Mouse (Mus musculus): ENCODE results near the gene Prss28. TPM values are rescaled to one million over a fixed set of nuclear protein-coding genes. Genes with fewer than 3 reads are reported as not detected.
A peak's percentile ranks its signal among the peaks of the same experiment; 100 is the strongest.

Gene Prss28
- total RNA-seq, 2 experiments from 2014 or later = not detected

GRCm38 (mm10) chr17:25288842-25289241, 19.6 kb upstream of the Prss28 start:
- TF ChIP-seq CTCF (IDR thresholded peaks at IDR 0.05) = peak; percentile 81
- intact Hi-C loops (cut with DNase I) = loop anchor here (2.0 to 5.0 kb wide), 2 partner anchors 76 to 183 kb away; no protein-coding TSS in a partner anchor
- peak; percentile 35 for DNase-seq (ENCODE audit: extremely low spot score in 1 of 2, low spot score in 2 of 2)

GRCm38 (mm10) chr17:25290411-25290810, 18.0 kb upstream of the Prss28 start:
- no peak for DNase-seq (ENCODE audit: extremely low spot score in 1 of 2, low spot score in 2 of 2)
- TF ChIP-seq CTCF (IDR thresholded peaks at IDR 0.05) = no peak
- Histone ChIP-seq H3K27ac (no peak overlapping the region), H3K4me3 (no peak overlapping the region)
- intact Hi-C loops (cut with DNase I) = no loop called here

More at GRCm38 (mm10) chr17:25288842-25289241, 19.6 kb upstream of the Prss28 start:
- Histone ChIP-seq H3K4me3 (no peak overlapping the region), H3K27ac (no peak overlapping the region)

GRCm38 (mm10) chr17:25293495-25293894, 15.0 kb upstream of the Prss28 start:
- intact Hi-C loops (cut with DNase I) = no loop called here
- H3K27ac ChIP-seq = no peak overlapping the region
- no peak for TF ChIP-seq CTCF (IDR thresholded peaks at IDR 0.05)
- H3K4me3 ChIP-seq = no peak overlapping the region
- no peak for DNase-seq (ENCODE audit: extremely low spot score in 1 of 2, low spot score in 2 of 2)

- no peak for DNase-seq (ENCODE audit: extremely low spot score in 1 of 2, low spot score in 2 of 2)
- TF ChIP-seq CTCF (IDR thresholded peaks at IDR 0.05) = no peak
- intact Hi-C loops (cut with DNase I) = no loop called here
- H3K27ac ChIP-seq = no peak overlapping the region
- no peak overlapping the region for H3K4me3 ChIP-seq
Observed at GRCm38 (mm10) chr17:25294111-25294510, 14.3 kb upstream of the Prss28 start.

- intact Hi-C loops (cut with DNase I) = no loop called here
- TF ChIP-seq CTCF (IDR thresholded peaks at IDR 0.05) = no peak
Observed at GRCm38 (mm10) chr17:25298094-25298493, 10.4 kb upstream of the Prss28 start, which contains the start of gene Prss34. TSS of gene Prss34 (plus strand) at chr17:25298394.

GRCm38 (mm10) chr17:25318354-25318753, 9.9 kb downstream of the Prss28 start, which contains the start of gene Prss29:
TSS of gene Prss29 (plus strand) at chr17:25318654.
- no peak for TF ChIP-seq CTCF (IDR thresholded peaks at IDR 0.05)
- intact Hi-C loops (cut with DNase I) = loop anchor here (10.0 kb wide), 1 partner anchor 366 kb away; no protein-coding TSS in a partner anchor
- no peak for DNase-seq (ENCODE audit: extremely low spot score in 1 of 2, low spot score in 2 of 2)
- H3K27ac ChIP-seq = no peak within 1 kb of the TSS
- H3K4me3 ChIP-seq = no peak within 1 kb of the TSS

More at GRCm38 (mm10) chr17:25298094-25298493, 10.4 kb upstream of the Prss28 start, which contains the start of gene Prss34:
- Histone ChIP-seq H3K4me3 (no peak within 1 kb of the TSS), H3K27ac (no peak within 1 kb of the TSS)
- DNase-seq (ENCODE audit: extremely low spot score in 1 of 2, low spot score in 2 of 2) = no peak

GRCm38 (mm10) chr17:25320819-25321218, 12.4 kb downstream of the Prss28 start:
- Histone ChIP-seq H3K27ac (no peak overlapping the region), H3K4me3 (no peak overlapping the region)
- no peak for TF ChIP-seq CTCF (IDR thresholded peaks at IDR 0.05)
- no peak for DNase-seq (ENCODE audit: extremely low spot score in 1 of 2, low spot score in 2 of 2)
- intact Hi-C loops (cut with DNase I) = no loop called here

- DNase-seq (ENCODE audit: extremely low spot score in 1 of 2, low spot score in 2 of 2) = no peak
- H3K4me3 ChIP-seq = no peak overlapping the region
- intact Hi-C loops (cut with DNase I) = no loop called here
- no peak overlapping the region for H3K27ac ChIP-seq
- no peak for TF ChIP-seq CTCF (IDR thresholded peaks at IDR 0.05)
Observed at GRCm38 (mm10) chr17:25322930-25323329, 14.5 kb downstream of the Prss28 start.

GRCm38 (mm10) chr17:25332321-25332720, 23.9 kb downstream of the Prss28 start:
- no peak overlapping the region for H3K27ac ChIP-seq
- intact Hi-C loops (cut with DNase I) = no loop called here
- no peak overlapping the region for H3K4me3 ChIP-seq
- TF ChIP-seq CTCF (IDR thresholded peaks at IDR 0.05) = no peak
- no peak for DNase-seq (ENCODE audit: extremely low spot score in 1 of 2, low spot score in 2 of 2)

GRCm38 (mm10) chr17:25333943-25334342, 25.5 kb downstream of the Prss28 start:
- TF ChIP-seq CTCF (IDR thresholded peaks at IDR 0.05) = peak; percentile 91

GRCm38 (mm10) chr17:25338218-25338617, 29.8 kb downstream of the Prss28 start:
- Histone ChIP-seq H3K27ac (no peak overlapping the region), H3K4me3 (no peak overlapping the region)
- DNase-seq (ENCODE audit: extremely low spot score in 1 of 2, low spot score in 2 of 2) = no peak
- intact Hi-C loops (cut with DNase I) = no loop called here
- TF ChIP-seq CTCF (IDR thresholded peaks at IDR 0.05) = no peak

More at GRCm38 (mm10) chr17:25333943-25334342, 25.5 kb downstream of the Prss28 start:
- Histone ChIP-seq H3K4me3 (no peak overlapping the region), H3K27ac (no peak overlapping the region)
- intact Hi-C loops (cut with DNase I) = loop anchor here (1.0 to 2.0 kb wide), 2 partner anchors 29 to 136 kb away; no protein-coding TSS in a partner anchor
- DNase-seq (ENCODE audit: extremely low spot score in 1 of 2, low spot score in 2 of 2) = peak; percentile 44 to 76

GRCm38 (mm10) chr17:25340003-25340402, 31.6 kb downstream of the Prss28 start:
- TF ChIP-seq CTCF (IDR thresholded peaks at IDR 0.05) = no peak
- H3K4me3 ChIP-seq = no peak overlapping the region
- intact Hi-C loops (cut with DNase I) = no loop called here
- DNase-seq (ENCODE audit: extremely low spot score in 1 of 2, low spot score in 2 of 2) = no peak
- no peak overlapping the region for H3K27ac ChIP-seq

- H3K4me3 ChIP-seq = no peak overlapping the region
- intact Hi-C loops (cut with DNase I) = no loop called here
- no peak for DNase-seq (ENCODE audit: extremely low spot score in 1 of 2, low spot score in 2 of 2)
- no peak for TF ChIP-seq CTCF (IDR thresholded peaks at IDR 0.05)
- H3K27ac ChIP-seq = no peak overlapping the region
Observed at GRCm38 (mm10) chr17:25341490-25341889, 33.0 kb downstream of the Prss28 start.
